In the genomic region with DNA sequence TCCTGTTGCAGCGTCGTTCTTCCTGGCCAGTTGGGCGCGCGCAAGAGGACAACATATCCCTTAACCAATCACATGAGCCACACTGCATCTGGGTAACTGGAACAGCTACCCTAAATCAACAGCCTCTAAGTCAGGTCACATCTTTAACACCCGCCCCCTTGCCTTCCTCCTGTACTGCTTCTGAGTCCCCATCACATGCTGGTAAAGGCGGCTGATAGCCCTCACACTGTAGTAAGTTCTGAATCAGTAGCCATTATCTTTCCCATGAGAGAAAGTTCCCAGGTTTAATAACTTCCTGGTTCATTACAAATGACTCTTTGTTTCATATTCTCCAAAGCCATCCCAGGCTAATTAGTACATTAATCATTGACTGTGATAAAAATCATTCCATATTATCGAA, we compare ENCODE assay signal across 20 mouse cellular contexts.
"Had no signal": no experiment of that assay in that cellular context is flagged by ENCODE, and none has a peak within 500 bp of the region (broad histone marks: within the 10 kb centered on the region; RNA-seq: fewer than 3 reads in every experiment).

No protein-coding gene starts in this region.

- H3K9ac ChIP-seq: liver, embryonic 12.5 days; liver, embryonic 14.5 days; lung, embryonic 14.5 days; midbrain, embryonic 13.5 days; midbrain, embryonic 15.5 days had no signal

- DNase-seq: lung, adult 18-20 months; lung, embryonic 14.5 days; lung, postnatal 10 days; lung, postnatal 36 days; retina, postnatal 1 day; right cerebral cortex, adult 18-20 months; right cerebral cortex, postnatal 25 days; right cerebral cortex, postnatal 4 days; spleen, adult 18-20 months; thymus, adult 18-20 months; thymus, postnatal 14 days; thymus, postnatal 36 days had no signal

- H3K4me3 ChIP-seq: liver, embryonic 12.5 days; megakaryocyte, embryonic 14.5 days; midbrain, embryonic 13.5 days; midbrain, embryonic 15.5 days; myocyte had no signal

- ATAC-seq: liver, embryonic 12.5 days; midbrain, embryonic 13.5 days; midbrain, embryonic 15.5 days had no signal

- H3K9me3 ChIP-seq: liver, embryonic 12.5 days; midbrain, embryonic 13.5 days; midbrain, embryonic 15.5 days had no signal

- H3K4me2 ChIP-seq: liver, embryonic 12.5 days; lung, embryonic 14.5 days; midbrain, embryonic 11.5 days; midbrain, embryonic 13.5 days; midbrain, embryonic 15.5 days had no signal

- H3K36me3 ChIP-seq: liver, embryonic 12.5 days; midbrain, embryonic 13.5 days; midbrain, embryonic 15.5 days had no signal

- H3K27me3 ChIP-seq: liver, embryonic 12.5 days; megakaryocyte, embryonic 14.5 days; midbrain, embryonic 13.5 days; midbrain, embryonic 15.5 days had no signal

- H3K27ac ChIP-seq: liver, embryonic 12.5 days; liver, embryonic 14.5 days; macrophage; midbrain, embryonic 13.5 days; midbrain, embryonic 15.5 days had no signal

- H3K4me1 ChIP-seq: liver, embryonic 12.5 days; megakaryocyte, embryonic 14.5 days; midbrain, embryonic 13.5 days; midbrain, embryonic 15.5 days had no signal
